Mouse (Mus musculus) megakaryocyte-erythroid progenitor cell, adult 5 weeks (primary cell): ENCODE measurements around the gene Gm4181. TPM values are rescaled to one million over a fixed set of nuclear protein-coding genes. Genes with fewer than 3 reads are reported as not detected.

Experiments used
- polyA plus RNA-seq: library from polyadenylated mRNA; stranded (reverse); fragments of >175 nt; gene quantifications from 2 replicates; pipeline ENCODE4 v1.2.3, GENCODE M21; 2012

The Gm4181 gene
- polyA plus RNA-seq: not detected in 2 replicates

GRCm38 (mm10) chr14:51635566-51635965 is at the start of gene Gm4181:
Gene Gm4181 (minus strand): TSS chr14:51635666.

GRCm38 (mm10) chr14:51611210-51611609 is 24.3 kb downstream of the Gm4181 start, which contains the start of gene Gm17078:
Gene Gm17078 (minus strand): TSS chr14:51611310.

GRCm38 (mm10) chr14:51592039-51592438 is 43.4 kb downstream of the Gm4181 start, which contains the start of gene Gm17174:
Gene Gm17174 (minus strand): TSS chr14:51592139.

Other genes starting within 250 kb of the Gm4181 start
- gene Vmn2r88, start 224.8 kb downstream of the Gm4181 start, polyA plus RNA-seq: not detected in 2 replicates
- gene Vmn2r89, start 183.8 kb downstream of the Gm4181 start, polyA plus RNA-seq: not detected in 2 replicates
- gene Gm5622, start 82.9 kb downstream of the Gm4181 start, polyA plus RNA-seq: not detected in 2 replicates
- not detected in 2 replicates for gene Gm17175, start 61.6 kb downstream of the Gm4181 start, polyA plus RNA-seq
- gene Gm17174, start 43.5 kb downstream of the Gm4181 start, polyA plus RNA-seq: not detected in 2 replicates
- not detected in 2 replicates for gene Gm17078, start 24.4 kb downstream of the Gm4181 start, polyA plus RNA-seq
- not detected in 2 replicates for gene Gm17079, start 59.8 kb upstream of the Gm4181 start, polyA plus RNA-seq
- gene Gm5800, start 81.5 kb upstream of the Gm4181 start, polyA plus RNA-seq: not detected in 2 replicates
- not detected in 2 replicates for gene Ang4, start 137.9 kb upstream of the Gm4181 start, polyA plus RNA-seq
- not detected in 2 replicates for gene AY358078, start 164.4 kb upstream of the Gm4181 start, polyA plus RNA-seq
- 0.27 and 0.76 TPM in 2 replicates for gene Ear6, start 218.0 kb upstream of the Gm4181 start, polyA plus RNA-seq
- gene Mettl17, start 249.2 kb upstream of the Gm4181 start, polyA plus RNA-seq: 20.5 and 22.8 TPM in 2 replicates